Mouse (Mus musculus) cerebellum, postnatal 25 days (tissue): ENCODE results near the gene Asgr2.
"Not testable (repeated sequence)": the region's sequence is repeated elsewhere in the genome, so short reads cannot be mapped to it uniquely, and the experiment has no call there.

ENCODE experiments used
- DNase-seq, 2 experiments: peaks; one replicate each; pipeline ENCODE4 v3.0.0; 2021; ENCODE audit warnings: mixed read lengths in 2 of 2

Asgr2 gene

DNA sequence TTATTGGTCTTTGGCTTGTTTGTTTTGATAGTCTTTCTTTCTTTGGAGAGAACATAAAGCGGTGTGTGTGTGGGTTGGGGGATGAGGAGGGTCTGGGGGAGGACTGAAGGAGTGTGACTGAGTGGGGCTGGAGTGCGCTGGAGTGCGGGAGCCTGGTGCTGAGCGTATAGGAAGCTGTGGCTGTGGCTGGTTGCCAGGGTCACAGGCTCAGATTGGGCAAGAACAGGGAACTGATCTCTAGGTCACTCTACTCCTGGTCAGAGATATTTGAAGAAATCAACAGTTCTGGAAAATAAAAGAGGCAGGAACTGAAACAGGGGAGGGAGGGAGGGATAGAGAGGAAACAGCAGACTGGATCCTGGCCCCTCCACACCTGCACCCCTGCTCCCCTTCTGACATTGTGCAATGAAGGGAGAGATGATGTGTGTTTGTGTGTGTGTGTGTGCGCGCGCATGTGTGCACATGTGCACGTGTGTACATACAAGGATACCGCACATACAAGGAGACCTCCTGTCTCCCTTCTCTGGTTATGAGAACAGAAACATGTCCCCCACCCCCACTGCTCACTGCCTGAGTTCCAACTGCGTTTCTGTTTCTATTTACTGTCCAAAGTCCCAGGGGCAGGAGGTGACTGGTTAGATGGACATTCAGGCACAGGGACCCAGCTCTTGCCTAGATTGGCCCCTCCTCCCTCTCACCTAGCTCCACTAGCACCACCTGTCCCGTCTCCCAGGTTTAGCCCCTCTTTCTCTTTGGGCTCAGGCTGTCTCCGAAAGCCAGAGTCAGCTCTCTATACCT is at the start of gene Asgr2:
Gene Asgr2 (plus strand): TSS at position 659 of the 798 bp plus-strand sequence.
- no peak for DNase-seq

DNA sequence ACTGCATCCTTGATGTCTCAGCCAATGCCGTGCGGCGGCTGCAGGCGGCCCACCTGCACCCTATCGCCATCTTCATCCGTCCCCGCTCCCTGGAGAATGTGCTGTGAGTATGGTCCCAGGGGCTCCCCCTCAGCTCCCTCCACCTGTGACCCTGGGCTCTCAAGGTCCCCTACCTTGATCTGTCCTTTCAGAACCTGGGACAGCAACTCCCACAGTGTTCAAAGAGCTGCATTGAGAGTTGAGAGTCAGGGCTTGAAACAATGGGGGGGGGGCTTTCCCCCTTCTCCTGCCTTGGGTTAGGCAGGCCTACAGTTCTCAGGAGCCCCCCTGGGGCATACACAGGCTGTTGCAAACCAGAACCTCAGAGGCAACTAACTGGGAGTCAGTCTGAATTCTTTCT is 48.8 kb upstream of the Asgr2 start:
- DNase-seq: no peak

DNA sequence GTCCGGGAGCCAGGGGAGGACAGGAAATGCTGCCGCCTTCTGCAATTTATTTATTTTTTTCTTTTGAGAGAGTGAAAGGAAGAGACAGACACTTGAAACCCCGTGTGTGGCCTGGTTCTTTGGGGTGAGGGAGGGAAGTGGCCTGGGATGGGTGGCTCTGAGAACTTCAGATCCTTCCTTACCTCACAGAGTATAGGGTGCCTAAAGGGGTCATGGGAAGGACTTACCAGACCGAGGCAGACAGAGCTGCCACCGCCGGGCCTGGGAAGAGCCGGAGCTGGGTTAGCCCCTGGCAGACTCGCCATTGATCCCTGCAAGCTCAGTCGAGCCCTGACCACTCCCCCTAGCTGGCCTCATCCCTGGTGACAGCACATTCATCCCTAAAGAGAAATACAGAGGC is 47.0 kb upstream of the Asgr2 start:
- DNase-seq: peak in 1 of 2 experiments; percentile 14

DNA sequence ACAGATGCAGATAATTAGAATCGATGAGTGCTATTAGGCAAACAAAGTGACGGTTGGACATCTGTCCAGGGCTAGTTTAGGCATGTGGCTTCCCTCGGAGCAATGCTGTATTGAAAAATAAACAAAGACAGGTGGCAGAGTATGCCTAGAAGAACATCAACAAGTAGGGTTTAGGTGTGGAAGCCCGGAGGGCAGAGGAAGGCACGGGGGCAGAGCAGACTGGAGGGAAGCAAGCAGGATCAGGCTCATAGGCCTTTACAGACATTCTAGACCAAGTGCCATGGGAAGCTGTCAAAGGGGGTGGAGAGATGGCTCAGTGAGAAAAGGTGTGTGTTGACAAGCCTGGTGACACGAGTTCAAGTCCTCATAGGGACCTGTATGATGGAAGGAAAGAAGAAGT is 43.1 kb upstream of the Asgr2 start:
- no peak for DNase-seq

DNA sequence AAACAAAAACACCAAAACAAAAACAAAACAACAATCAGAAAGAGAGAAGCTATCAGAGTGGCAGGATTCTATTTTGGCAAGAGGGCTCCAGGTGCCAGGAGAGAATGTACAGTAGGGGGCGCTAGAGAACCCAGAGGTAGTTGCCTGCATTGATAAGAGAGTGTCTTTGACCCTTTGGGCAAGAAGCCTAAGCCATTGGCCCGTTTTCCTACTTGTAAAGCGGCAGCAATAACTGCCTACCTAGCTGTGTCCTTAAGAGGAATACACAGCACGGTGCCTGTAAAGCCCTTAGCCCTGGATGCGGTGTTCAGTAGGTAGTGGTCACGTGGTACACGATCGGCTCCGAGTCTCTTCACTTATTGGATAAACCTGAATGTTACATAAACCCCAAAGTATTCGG is 42.6 kb upstream of the Asgr2 start:
- peak; percentile 16 to 44 for DNase-seq

DNA sequence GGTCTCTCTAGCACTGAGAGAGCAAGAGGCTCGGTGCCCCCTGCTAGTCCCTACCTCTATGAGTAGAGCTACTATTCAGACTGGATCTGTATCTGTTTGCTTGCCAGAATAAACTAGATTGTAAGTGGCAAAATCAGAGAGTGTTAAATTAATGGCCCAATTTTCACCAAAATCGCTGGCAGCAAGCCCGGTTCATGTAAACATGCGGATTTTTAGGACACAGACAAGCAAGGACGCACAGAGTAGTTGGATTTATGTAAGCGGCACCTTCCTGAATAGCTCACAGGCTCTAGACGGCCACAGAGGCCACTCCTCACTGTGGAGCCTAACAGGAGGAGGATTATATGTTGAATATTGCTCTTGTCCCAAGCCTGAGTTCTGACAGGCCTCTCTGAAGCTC is 39.3 kb upstream of the Asgr2 start:
- DNase-seq: peak in 1 of 2 experiments; percentile 50

DNA sequence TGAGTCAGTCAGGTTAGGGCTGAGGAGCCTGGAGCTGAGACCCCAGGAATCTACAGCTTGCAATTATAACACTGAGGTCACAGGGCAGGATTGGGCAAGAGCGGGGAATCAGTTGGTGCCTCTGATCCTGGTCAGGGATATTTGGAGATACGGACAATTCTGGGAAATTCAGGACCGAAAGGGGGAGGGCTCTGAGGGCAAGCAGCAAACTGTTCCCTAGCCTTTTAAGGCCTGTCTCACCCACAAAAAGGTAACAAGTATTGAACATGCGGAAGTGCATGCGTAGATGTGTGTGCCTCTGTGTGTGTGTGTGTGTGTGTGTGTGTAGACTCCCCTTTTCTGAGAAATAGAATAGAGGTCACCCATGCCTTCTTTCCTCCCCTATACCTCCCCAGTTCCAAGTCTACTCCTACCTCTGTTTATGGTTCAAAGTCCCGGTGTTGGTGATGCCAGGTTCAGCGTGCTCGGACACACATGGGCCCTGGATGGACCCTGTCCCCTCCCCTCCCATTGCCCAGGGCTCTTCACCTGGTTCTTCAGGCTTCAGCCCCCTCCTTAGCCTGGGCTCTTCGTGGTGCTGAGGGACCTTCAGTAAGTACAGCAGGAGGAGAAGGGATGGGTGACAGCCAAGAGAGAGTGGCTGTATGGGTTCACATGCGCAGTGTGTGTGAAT is 38.4 kb upstream of the Asgr2 start, which contains the start of gene Asgr1:
Gene Asgr1 (plus strand): TSS at position 188 of the 673 bp plus-strand sequence.
- no peak for DNase-seq

DNA sequence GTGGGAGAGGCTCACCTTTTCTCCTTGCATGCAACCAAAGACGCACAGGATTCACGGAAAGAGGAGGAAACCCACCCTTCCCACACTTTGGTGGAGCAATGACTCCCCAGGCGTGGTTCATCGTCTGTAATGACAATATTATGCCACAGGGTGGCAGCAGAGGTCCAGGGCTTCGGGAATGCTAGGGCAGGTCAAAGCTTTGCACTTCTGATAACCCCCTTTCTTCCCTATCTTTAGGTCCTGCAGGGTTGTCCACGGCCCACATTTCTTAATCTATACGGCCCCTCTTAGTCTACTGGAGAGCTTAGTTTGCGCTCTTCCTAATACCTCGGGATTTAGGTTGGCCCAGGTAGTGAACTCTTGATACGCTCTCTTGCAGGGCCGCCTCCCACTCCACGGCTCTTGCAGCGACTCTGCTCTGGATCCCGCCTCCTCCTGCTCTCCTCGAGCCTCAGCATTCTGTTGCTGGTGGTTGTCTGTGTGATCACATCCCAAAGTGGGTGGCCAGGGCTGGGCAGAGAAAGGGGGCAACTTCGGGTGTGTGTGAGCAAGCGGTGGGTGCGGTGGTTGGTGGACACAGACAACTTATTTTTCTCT is 36.7 kb upstream of the Asgr2 start:
- peak; percentile 81 to 85 for DNase-seq

DNA sequence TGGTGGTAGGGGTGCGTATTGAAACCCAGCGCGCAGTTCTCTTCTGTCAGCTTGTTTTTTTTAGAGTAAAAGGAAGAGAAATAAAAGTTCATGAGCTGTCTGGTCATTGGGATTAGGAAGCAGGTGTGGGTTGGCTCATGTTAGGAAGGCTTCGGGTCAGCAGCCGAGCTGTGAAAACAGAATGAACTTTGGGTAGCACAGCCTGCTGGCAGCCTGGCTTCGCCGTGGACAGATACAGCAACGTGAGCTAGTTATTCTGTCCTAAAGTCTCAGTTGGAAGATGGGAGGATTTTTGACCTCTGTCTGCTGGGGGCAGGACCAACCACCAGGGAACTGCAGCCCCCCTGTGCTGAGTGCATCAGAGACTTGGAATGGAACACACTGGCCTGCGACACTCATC is 34.6 kb upstream of the Asgr2 start:
- DNase-seq: no peak

DNA sequence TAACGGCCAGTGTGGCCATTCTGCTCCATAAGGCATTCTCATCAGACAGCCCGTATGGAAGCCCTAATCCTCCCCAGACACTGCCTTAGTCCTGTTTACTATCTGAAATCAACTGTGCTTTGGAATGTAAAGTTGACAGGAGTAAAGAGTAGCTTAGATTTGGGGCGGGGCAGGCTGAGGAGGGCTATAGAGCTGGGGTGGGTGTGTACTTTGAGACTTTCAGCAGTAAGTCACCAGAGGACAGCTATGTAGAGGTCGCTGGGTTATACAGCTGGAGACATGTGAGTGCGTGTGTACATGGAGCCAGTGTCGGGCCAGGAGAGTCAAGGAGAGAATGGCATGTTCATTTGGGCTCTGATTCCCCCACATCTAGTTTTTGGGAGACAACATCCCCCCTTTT is 32.5 kb upstream of the Asgr2 start:
- no peak for DNase-seq

DNA sequence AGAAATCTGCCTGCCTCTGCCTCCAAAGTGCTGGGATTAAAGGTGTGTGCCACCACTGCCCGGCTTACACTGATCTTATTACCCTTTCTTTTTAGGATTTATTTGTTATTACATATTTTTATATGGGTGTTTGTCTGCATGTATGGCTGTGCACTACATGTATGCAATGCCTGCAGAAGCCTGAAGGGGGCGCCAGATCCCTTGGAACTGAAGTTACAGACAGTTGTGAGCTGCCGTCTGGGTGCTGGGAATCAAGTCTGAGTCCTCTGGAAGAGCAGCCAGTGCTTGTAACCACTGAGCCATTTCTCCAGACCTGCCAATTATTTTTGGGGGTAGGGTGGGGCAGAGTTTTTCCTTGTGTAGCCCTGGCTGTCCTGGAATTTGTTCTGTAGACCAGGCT is 29.4 kb upstream of the Asgr2 start:
- DNase-seq: no peak

DNA sequence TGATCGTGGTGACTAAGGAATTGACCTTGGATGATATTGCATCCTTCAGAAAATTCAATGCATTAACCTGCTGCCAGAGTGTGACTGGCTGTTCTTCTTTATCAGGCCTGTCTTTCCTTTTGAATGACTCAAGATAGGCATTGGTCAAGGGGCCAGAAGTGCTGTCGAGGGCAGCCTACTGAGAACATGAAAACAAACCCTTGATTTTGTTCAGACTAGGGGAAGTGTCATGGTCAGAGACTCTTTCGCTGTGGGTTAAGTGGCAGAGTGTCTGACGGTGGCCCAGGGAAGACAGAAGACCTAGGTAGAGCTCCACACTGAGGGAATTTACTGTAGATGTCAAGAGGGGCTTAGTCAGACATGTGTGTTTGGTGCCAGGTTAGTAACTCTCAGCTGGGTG is 25.7 kb upstream of the Asgr2 start:
- DNase-seq: no peak

DNA sequence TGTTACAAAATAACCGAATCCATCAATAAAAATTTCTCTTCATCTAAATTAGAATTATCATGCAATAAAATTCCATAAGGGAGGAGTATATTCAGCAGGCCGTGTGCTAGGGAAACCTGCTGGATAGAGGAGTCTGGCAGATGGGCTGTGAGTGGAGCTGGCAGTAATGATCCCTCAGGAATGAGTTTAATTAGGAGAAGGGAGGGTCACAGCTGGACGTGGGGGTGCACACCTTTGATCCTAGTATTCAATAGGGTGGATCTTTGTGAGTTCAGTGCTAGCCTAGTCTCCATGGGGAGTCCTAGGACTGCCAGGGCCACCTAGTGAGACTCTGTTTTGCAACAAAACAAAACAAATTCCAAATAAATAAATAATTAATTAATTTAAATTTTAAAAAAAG is 24.2 kb upstream of the Asgr2 start:
- no peak for DNase-seq

DNA sequence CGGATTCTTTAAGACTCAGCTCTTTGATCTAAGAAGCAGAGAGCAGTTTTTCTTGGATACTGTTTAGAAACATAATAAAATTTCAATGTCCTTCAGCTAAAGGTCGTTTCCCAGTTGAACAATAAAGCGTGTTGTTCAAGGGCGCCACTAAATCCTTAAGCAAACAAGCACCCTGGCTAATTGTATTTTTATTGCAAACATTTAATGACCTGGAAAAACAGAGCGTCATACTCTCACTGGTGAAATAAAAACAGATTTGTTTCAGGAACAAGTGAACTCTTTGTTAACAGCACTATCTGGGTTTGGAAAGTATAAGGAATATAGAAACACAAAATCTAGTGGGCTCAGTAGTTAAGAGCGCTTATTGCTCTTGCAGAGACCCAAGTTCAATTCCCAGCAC is 22.4 kb upstream of the Asgr2 start:
- DNase-seq: no peak

DNA sequence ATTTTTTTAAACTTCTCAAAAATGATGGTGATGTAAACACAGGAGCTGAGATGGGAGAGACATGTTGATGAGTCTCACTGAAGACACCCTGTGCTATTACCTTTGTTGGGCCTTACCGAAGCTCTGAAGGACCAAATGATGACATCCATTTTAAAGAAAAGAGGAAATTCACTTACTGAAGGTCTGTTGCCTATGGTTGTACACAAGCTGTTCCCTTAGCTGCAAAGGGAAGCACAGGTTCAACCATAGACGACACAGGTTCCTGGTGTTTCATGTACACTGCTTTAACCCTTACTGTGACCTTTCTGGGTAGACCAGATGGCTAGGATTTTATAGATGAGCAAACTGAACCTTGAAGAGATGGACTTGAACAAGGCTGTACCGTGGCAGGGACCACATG is 21.8 kb upstream of the Asgr2 start:
- not testable (repeated sequence) for DNase-seq

DNA sequence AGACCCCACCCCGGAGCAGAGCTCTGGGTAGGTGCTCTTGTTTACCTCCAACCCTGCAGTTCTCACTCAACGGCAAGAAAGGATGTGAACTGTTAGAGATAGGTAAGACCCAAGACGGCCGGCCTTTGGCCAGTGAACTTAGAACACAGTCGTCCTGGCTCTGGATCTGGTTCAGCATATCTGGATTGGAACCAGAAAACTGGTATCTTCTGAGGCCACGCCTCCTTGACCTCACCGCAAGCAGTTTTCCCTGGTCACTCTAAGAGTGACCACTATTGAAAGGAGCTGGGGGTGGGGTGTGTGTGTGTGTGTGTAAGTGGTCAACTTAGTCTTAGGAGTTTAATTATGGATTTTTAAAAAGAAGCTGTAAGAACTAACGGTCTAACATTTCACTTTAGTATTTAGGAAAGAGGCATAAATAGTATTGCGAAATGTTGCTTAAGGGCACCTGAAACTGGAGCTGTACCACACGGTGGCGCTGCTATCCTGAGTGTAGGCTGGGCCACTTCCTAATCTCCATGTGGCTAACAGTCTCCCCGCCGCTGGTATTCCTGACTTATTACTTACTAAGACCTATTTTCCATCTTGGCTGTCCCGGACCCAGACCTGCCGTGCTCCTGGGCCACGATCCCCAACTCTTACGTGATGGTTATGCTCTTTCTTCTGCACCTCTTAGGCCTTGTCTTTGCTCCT is 17.9 kb upstream of the Asgr2 start:
- peak; percentile 83 to 91 for DNase-seq

DNA sequence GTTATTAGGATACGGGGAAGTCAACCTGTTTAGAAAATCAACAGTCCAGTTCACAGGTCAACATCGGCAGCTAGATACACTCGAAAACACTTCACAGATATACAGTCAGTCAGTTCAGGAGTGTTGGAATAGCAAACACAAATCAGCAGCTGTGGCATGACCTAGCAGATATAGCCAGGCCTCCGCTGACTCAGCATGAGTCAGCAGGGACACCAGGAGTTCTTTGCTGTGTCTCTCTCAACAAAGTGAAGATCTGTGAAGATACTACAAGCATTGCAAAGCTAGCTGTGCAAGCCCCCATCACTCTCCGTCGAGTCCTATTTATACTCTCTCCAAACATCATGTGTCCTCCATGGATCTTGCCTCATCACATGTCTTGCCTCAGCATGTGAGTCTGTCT is 16.9 kb upstream of the Asgr2 start:
- DNase-seq: no peak

DNA sequence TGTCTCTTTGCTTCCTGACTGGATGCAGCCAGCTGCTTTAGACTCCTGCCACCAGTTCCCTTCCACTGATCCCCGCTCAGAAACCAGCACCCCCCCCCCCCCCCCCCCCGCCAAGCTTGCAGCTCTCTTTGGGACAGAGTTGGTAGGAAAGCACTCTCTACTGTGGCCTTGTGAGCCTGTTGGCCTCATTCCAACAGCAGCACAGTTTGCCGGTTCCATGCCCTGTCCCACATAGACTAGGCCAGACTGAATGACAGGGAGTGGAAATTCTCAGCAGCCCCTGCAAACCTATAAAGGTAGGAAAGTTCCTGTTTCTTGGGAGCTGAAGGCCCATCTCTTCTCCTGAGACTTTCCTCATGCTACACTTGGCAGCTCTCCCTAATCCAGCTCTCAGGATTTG is 15.0 kb upstream of the Asgr2 start:
- DNase-seq: no peak

DNA sequence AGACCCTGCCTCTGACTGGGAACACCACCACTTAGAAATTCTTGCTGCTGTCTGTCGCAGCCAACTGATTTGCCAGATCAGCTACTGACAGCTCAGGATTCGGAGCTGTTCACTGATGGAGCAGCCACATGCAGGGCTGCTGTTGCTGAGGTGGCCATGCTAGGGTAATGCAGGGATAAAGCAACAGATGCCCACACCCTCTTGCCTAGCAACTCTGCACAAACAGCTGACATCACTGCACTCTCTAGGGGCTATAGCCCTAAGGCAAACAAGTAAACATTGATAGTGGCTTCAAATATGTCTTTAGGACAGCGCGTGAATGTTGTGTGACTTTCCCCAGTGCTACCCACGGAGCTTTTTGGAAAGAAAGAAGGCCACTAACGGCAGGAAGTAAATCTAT is 13.3 kb upstream of the Asgr2 start:
- DNase-seq: no peak

DNA sequence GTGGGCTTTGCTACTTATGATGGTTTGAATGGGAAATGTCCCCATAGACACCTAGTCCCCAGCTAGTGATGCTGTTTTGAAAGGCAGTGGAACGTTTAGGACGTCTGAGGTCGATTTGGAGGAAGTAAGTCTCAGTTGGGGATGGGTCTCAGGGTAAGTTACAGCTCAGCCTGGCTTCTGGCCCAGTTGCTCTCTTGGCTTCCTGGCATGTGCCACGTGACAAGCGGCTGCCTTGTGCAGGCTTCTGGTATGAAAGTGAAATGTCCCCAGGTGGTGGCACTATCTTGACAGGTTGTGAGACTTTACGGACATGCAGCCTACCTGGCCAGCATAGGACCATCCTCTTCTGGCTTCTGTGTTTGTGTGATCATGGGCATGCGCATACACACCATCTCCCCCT is 12.5 kb upstream of the Asgr2 start:
- no peak for DNase-seq

DNA sequence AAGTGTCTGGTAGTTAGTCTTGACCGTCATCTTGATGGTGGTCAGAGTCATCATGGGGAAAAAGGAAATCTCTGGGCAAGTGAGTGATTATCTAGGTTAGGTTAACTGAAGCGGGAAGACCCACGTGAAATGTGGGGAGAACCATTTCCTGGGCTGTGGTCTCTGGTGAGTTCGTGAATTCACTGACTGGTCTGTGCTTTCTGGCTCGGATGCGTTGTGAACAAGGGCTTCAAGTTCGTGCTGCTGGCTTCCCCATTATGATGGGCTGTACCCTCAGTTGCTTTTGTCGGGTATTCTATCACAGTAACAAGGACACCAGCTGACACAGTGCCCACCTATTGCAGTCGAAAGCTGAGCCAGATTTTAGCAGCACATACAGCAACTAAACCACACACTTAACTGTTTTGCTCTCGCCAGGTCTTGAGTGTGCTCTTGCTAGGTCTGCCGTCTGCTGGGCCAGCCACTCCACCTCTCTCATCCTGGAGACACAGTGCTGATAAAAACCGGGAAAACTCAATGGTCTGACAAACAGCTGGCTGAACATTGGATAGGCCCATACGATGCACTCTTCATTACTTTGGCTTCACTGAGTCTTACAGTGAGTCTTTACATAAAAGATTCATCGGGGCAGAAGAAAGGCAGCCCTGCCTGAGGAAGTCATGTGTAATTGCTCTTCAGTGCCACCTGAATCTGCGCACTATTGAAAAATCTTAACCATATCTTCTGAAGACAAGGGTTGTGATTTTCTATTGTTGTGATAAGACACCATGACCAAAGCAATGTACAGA is 11.4 kb upstream of the Asgr2 start:
- no peak for DNase-seq

DNA sequence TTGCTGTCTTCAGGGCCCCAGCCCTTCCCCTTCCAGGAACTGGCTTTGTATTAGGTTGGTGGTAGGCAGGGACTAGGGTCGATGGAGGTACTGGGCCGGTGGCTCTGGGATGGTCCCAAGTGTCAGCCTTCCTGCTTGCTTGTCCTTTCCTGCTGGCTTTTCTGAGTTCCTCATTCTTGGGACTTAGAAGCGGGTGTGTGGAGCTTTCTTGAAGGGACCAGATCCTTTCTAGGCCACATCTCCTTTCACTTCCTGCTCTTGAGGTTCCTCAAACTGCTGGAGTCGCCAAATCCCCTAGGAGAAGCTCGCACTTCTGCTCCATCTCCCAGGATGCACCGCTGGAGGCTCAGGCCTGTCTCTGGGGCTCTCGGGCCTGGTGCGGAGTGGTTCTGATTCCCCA is 7.9 kb upstream of the Asgr2 start:
- DNase-seq: no peak

DNA sequence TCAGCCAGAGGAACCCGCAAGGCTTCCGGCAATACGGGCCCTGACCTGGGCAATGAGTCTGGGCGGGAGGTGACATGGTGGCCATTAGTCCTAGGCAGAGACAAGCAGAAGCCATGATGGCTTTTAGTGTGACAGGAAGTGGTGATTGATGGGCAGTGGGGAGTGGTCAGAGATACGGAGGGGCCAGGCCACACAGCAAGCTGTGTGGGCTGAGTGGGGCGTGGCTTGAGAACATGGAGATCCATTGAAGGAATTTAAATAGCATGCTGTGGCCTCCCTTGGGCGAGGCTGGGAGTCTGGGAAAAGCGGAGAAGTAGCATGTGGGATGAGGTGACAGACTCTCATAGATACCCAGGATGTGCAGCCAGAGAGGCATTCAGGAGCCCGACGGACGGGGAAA is 5.0 kb downstream of the Asgr2 start:
- DNase-seq: no peak
